Mouse (Mus musculus): ENCODE data around the gene Olfr1291-ps1.

DNA sequence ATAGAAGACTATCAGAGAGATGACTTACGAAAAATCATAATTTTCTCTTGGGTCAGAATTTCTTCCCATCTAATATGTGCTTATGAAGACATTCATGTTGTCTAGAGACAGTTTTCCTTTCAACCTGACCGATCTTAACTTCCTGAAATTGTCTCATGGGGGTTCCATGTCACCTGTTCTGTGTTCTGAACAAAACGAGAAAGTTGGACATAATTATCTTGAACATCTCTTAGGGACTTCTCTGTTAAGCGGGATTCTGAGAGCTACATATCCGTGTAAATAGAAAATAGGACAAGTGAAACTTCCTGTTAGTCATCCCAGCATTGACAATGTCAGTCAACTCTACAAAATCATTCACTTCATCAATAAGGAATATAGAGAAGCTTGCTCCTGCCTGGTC lies 3.3 kb upstream of the Olfr1291-ps1 start, which contains the start of gene Olfr1290:
- TF ChIP-seq MAX (IDR thresholded peaks at IDR 0.05; ENCODE audit: low read depth) (no peak), POLR2A (IDR thresholded peaks at IDR 0.05; ENCODE audit: insufficient read length, low read depth) (no peak), TCF12 (IDR thresholded peaks at IDR 0.05; ENCODE audit: insufficient read depth, poor library complexity, severe bottlenecking) (no peak), USF1 (IDR thresholded peaks at IDR 0.05; ENCODE audit: low read depth) (no peak), CEBPB (IDR thresholded peaks at IDR 0.05; ENCODE audit: insufficient read depth, poor library complexity, severe bottlenecking) (no peak), POLR2AphosphoS2 (IDR thresholded peaks at IDR 0.05; ENCODE audit: insufficient read length, low read depth) (no peak), MYOD1 (IDR thresholded peaks at IDR 0.05; ENCODE audit: control insufficient read depth in 1 of 3, insufficient read length in 2 of 3, low read depth in 2 of 3) (no peak), E2F4 (IDR thresholded peaks at IDR 0.05; ENCODE audit: insufficient read depth) (no peak), SRF (IDR thresholded peaks at IDR 0.05; ENCODE audit: control insufficient read depth, insufficient read length, low read depth) (no peak), MYOG (IDR thresholded peaks at IDR 0.05; ENCODE audit: control insufficient read depth in 1 of 3, insufficient read depth in 1 of 3, insufficient read length in 2 of 3, low read depth in 2 of 3) (no peak), TCF3 (IDR thresholded peaks at IDR 0.05; ENCODE audit: insufficient read length, low read depth) (no peak), REST (IDR thresholded peaks at IDR 0.05; ENCODE audit: insufficient read depth, insufficient read length) (no peak)

Measured in myocyte (in vitro differentiated cells).